Mouse (Mus musculus): ENCODE measurements around the gene Slc16a1. TPM values are rescaled to one million over a fixed set of nuclear protein-coding genes. Genes with fewer than 3 reads are reported as not detected.

Gene Slc16a1
- polyA plus RNA-seq, 1 experiment from 2014 or later: 84.1 TPM

DNA sequence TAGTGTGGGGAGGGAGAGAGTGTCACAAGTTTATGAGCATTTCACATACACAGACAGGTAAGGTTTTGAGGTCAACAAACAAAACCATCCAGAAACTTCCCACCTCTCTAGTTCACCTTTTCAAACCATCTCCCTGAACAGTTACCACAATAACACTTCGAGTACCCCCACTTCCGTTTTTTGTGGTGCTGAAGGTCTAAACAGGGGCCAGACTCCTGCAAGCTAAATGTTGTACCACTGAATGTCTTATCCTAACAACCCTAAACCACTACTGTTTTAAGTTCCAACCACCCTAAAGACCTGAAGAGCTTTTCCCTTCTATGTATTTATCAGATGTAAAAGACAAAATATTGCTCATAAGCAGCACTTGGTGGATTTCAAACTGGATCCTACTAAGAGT is 2.0 kb upstream of the Slc16a1 start:
- peak overlapping the region; percentile 77; the same call in 1 of the 2 replicates for H3K4me2 ChIP-seq (ENCODE audit: low read depth, low read length)
- no peak overlapping the region for H3K9ac ChIP-seq (ENCODE audit: low read length)
- no peak for ATAC-seq (replicated peaks; ENCODE audit: extremely low read depth, insufficient read depth, low FRiP score)
- 80% methylated on average over 2 of the region's 2 CpGs for WGBS
- H3K27me3 ChIP-seq (ENCODE audit: control insufficient read depth, insufficient read depth, low read length): no peaks in the 10 kb centered on the region
- H3K4me1 ChIP-seq (ENCODE audit: control insufficient read depth, insufficient read depth, low read length): peaks cover 5% of the 10 kb centered on the region; the same call in 1 of the 2 replicates
- no peak overlapping the region for H3K27ac ChIP-seq (ENCODE audit: low read length)
- no peak overlapping the region for H3K4me3 ChIP-seq (ENCODE audit: low read length)
- H3K9me3 ChIP-seq (replicated peaks; ENCODE audit: control insufficient read depth, low read length): no peaks in the 10 kb centered on the region
- H3K36me3 ChIP-seq (ENCODE audit: control insufficient read depth, insufficient read depth): no peaks in the 10 kb centered on the region; the same call in 1 of the 2 replicates

DNA sequence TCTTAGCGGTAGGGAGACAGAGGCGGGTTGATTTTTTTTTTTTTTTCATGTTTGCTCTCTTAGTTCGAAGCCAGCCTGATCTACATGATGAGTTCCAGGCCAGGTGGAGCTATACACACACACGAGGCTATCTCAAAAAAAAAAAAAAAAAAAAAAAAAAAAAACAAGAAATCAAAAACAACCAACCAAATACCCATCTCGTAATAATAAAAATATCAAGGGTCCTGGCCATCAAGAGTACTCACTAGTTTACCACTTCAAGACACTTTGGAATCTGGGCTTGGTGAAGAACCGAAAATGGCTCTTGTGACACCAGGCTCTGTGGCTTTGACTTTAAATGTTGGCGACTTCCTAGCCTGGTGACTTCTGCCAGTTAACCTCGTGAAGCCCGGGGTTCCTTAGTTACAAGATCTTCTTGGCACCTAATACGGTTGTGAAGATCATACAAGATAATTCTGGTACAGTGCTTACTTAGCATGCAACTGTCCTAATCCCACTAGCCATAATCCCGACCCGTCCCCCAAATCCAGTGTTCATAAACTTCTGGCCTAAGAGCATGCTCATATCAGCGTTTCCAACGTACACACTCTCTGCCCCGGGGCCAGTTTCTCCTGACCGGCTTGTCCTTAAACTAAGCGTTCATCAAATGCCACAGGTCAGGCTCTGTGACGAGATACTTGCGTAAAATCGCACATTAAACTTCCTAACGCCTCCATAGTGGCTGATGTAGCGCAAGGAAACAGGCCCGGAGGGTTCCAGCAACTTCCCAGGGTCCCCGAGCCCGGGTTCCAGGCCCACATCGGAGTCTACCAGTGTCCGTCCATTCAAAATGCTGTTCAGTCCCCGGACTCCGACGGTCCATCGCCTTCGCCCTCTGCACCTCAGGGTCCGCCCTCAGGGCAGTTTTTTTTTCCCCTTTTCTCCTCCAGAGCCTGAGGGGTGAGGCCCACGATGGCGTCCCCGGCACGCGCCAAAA is 753 bp upstream of the Slc16a1 start:
- Histone ChIP-seq H3K4me3 (ENCODE audit: low read length) (peak overlapping the region; percentile 95), H3K27me3 (ENCODE audit: control insufficient read depth, insufficient read depth, low read length) (no peaks in the 10 kb centered on the region), H3K27ac (ENCODE audit: low read length) (peak overlapping the region; percentile 92), H3K4me1 (ENCODE audit: control insufficient read depth, insufficient read depth, low read length) (peaks cover 13% of the 10 kb centered on the region; the same call in 1 of the 2 replicates), H3K9ac (ENCODE audit: low read length) (peak overlapping the region; percentile 99), H3K4me2 (ENCODE audit: low read depth, low read length) (peak overlapping the region; percentile 77), H3K36me3 (ENCODE audit: control insufficient read depth, insufficient read depth) (no peaks in the 10 kb centered on the region), H3K9me3 (replicated peaks; ENCODE audit: control insufficient read depth, low read length) (no peaks in the 10 kb centered on the region)
- peak; percentile 21 for ATAC-seq (replicated peaks; ENCODE audit: extremely low read depth, insufficient read depth, low FRiP score)
- WGBS: 10% methylated on average over 38 of the region's 38 CpGs

- peak; percentile 73 for ATAC-seq (replicated peaks; ENCODE audit: extremely low read depth, insufficient read depth, low FRiP score)
- WGBS: under 1% methylated on average over 57 of the region's 58 CpGs
- no peaks in the 10 kb centered on the region for H3K27me3 ChIP-seq (ENCODE audit: control insufficient read depth, insufficient read depth, low read length)
- peak overlapping the region; percentile 94 for H3K27ac ChIP-seq (ENCODE audit: low read length)
- H3K9ac ChIP-seq (ENCODE audit: low read length): peak overlapping the region; percentile 99
- peaks cover 19% of the 10 kb centered on the region for H3K4me1 ChIP-seq (ENCODE audit: control insufficient read depth, insufficient read depth, low read length)
- no peaks in the 10 kb centered on the region for H3K9me3 ChIP-seq (replicated peaks; ENCODE audit: control insufficient read depth, low read length)
- no peaks in the 10 kb centered on the region for H3K36me3 ChIP-seq (ENCODE audit: control insufficient read depth, insufficient read depth)
- peak overlapping the region; percentile 95 for H3K4me3 ChIP-seq (ENCODE audit: low read length)
- H3K4me2 ChIP-seq (ENCODE audit: low read depth, low read length): peak overlapping the region; percentile 77
These were observed 672 bp downstream of the Slc16a1 start for GRCm38 (mm10) chr3:104638932-104639748.

- no peak for ATAC-seq (replicated peaks; ENCODE audit: extremely low read depth, insufficient read depth, low FRiP score)
- 22% methylated on average over 10 of the region's 10 CpGs for WGBS
- peak overlapping the region; percentile 99 for H3K9ac ChIP-seq (ENCODE audit: low read length)
These were observed 1.4 kb downstream of the Slc16a1 start for GRCm38 (mm10) chr3:104639749-104640368.

GRCm38 (mm10) chr3:104640855-104641254 is 2.4 kb downstream of the Slc16a1 start:
- H3K9ac ChIP-seq (ENCODE audit: low read length): peak overlapping the region; percentile 99

More at GRCm38 (mm10) chr3:104639749-104640368, 1.4 kb downstream of the Slc16a1 start:
- peak overlapping the region; percentile 95 for H3K4me3 ChIP-seq (ENCODE audit: low read length)
- H3K36me3 ChIP-seq (ENCODE audit: control insufficient read depth, insufficient read depth): no peaks in the 10 kb centered on the region
- H3K4me1 ChIP-seq (ENCODE audit: control insufficient read depth, insufficient read depth, low read length): peaks cover 19% of the 10 kb centered on the region
- H3K27me3 ChIP-seq (ENCODE audit: control insufficient read depth, insufficient read depth, low read length): no peaks in the 10 kb centered on the region
- H3K4me2 ChIP-seq (ENCODE audit: low read depth, low read length): peak overlapping the region; percentile 77
- no peak overlapping the region for H3K27ac ChIP-seq (ENCODE audit: low read length)
- no peaks in the 10 kb centered on the region for H3K9me3 ChIP-seq (replicated peaks; ENCODE audit: control insufficient read depth, low read length)

DNA sequence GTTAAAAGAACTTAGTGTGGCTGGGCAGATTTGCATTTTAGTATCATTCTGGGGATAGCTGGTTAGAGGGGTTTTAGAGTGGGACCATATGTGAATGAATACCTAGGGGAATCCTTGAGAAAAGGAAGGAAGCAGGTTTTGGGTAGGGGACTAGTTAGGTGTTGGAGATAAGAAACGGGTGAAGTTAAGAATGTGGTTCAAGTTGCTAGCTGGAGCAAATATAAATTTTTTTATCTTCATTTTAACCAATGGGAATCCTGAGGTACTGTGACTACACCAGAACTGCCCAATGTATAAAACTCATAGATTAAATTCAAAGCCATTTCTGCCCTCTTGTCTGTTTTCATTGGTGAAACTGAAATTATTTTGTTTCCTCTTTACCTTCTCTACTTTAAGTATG is 2.8 kb downstream of the Slc16a1 start:
- Histone ChIP-seq H3K27me3 (ENCODE audit: control insufficient read depth, insufficient read depth, low read length) (no peaks in the 10 kb centered on the region), H3K4me2 (ENCODE audit: low read depth, low read length) (peak overlapping the region; percentile 77), H3K9me3 (replicated peaks; ENCODE audit: control insufficient read depth, low read length) (no peaks in the 10 kb centered on the region), H3K9ac (ENCODE audit: low read length) (peak overlapping the region; percentile 99; the same call in 1 of the 2 replicates), H3K27ac (ENCODE audit: low read length) (no peak overlapping the region), H3K36me3 (ENCODE audit: control insufficient read depth, insufficient read depth) (no peaks in the 10 kb centered on the region), H3K4me1 (ENCODE audit: control insufficient read depth, insufficient read depth, low read length) (peaks cover 22% of the 10 kb centered on the region), H3K4me3 (ENCODE audit: low read length) (peak overlapping the region; percentile 95)
- ATAC-seq (replicated peaks; ENCODE audit: extremely low read depth, insufficient read depth, low FRiP score): no peak
- WGBS: 41% methylated on average over 1 of the region's 1 CpGs

More at GRCm38 (mm10) chr3:104640855-104641254, 2.4 kb downstream of the Slc16a1 start:
- H3K36me3 ChIP-seq (ENCODE audit: control insufficient read depth, insufficient read depth): no peaks in the 10 kb centered on the region
- H3K9me3 ChIP-seq (replicated peaks; ENCODE audit: control insufficient read depth, low read length): no peaks in the 10 kb centered on the region
- peak overlapping the region; percentile 77 for H3K4me2 ChIP-seq (ENCODE audit: low read depth, low read length)
- no peak overlapping the region for H3K27ac ChIP-seq (ENCODE audit: low read length)
- peaks cover 22% of the 10 kb centered on the region for H3K4me1 ChIP-seq (ENCODE audit: control insufficient read depth, insufficient read depth, low read length)
- ATAC-seq (replicated peaks; ENCODE audit: extremely low read depth, insufficient read depth, low FRiP score): no peak
- H3K27me3 ChIP-seq (ENCODE audit: control insufficient read depth, insufficient read depth, low read length): no peaks in the 10 kb centered on the region
- H3K4me3 ChIP-seq (ENCODE audit: low read length): peak overlapping the region; percentile 95

DNA sequence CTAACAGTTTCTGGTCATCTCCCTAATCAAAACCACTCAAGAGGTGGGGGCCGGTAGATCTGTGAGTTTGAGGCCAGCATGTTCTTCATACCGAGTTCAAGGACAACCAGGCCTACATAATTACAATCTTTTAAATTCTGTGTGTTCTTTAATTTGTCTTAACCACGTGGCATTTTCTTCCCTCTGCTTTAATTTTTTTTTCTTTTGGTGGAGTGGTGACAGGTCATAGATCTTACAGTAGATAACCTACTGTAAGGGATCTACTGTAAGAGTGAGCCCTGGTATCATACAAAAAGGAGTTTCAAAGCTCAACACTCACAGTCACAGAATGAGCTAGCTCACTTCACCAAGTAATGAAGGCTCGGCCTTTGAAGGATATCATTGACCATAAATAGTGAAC is 4.6 kb downstream of the Slc16a1 start:
- Histone ChIP-seq H3K4me3 (ENCODE audit: low read length) (no peak overlapping the region), H3K27me3 (ENCODE audit: control insufficient read depth, insufficient read depth, low read length) (no peaks in the 10 kb centered on the region), H3K9ac (ENCODE audit: low read length) (no peak overlapping the region), H3K36me3 (ENCODE audit: control insufficient read depth, insufficient read depth) (no peaks in the 10 kb centered on the region), H3K4me2 (ENCODE audit: low read depth, low read length) (no peak overlapping the region), H3K4me1 (ENCODE audit: control insufficient read depth, insufficient read depth, low read length) (peaks cover 22% of the 10 kb centered on the region), H3K27ac (ENCODE audit: low read length) (peak overlapping the region; percentile 29; the same call in 1 of the 2 replicates), H3K9me3 (replicated peaks; ENCODE audit: control insufficient read depth, low read length) (no peaks in the 10 kb centered on the region)
- no peak for ATAC-seq (replicated peaks; ENCODE audit: extremely low read depth, insufficient read depth, low FRiP score)
- WGBS: 48% methylated on average over 4 of the region's 4 CpGs

DNA sequence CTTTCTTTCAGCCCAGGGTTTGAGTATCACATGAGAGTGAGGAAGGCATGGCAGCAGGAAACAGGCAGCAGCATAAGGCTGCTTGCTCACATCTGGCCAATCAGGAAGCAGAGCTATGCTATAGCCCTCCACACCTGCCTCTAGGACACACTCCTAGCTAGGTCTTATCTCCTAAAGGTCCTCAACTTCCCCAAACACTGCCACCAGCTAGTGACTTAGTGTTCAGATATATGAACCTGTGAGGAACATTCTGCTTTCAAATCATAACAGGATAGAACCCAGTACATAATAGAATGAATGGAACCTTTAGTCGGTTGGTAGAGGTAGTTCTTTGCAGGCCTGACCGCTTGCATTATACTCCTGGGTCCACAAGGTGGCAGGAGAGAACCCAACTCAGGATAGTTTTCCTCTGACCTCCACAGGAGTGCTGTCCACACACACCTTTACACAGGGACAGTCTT is 5.4 kb downstream of the Slc16a1 start:
- Histone ChIP-seq H3K27me3 (ENCODE audit: control insufficient read depth, insufficient read depth, low read length) (no peaks in the 10 kb centered on the region), H3K4me2 (ENCODE audit: low read depth, low read length) (no peak overlapping the region), H3K4me3 (ENCODE audit: low read length) (no peak overlapping the region), H3K9ac (ENCODE audit: low read length) (no peak overlapping the region), H3K36me3 (ENCODE audit: control insufficient read depth, insufficient read depth) (no peaks in the 10 kb centered on the region), H3K9me3 (replicated peaks; ENCODE audit: control insufficient read depth, low read length) (no peaks in the 10 kb centered on the region), H3K4me1 (ENCODE audit: control insufficient read depth, insufficient read depth, low read length) (peaks cover 22% of the 10 kb centered on the region), H3K27ac (ENCODE audit: low read length) (no peak overlapping the region)
- ATAC-seq (replicated peaks; ENCODE audit: extremely low read depth, insufficient read depth, low FRiP score): no peak; the same call in 1 of the 2 replicates
- 9% methylated on average over 2 of the region's 2 CpGs for WGBS
